Mouse (Mus musculus) heart, embryonic 10.5 days (tissue): ENCODE results near the gene Grb2. TPM values are rescaled to one million over a fixed set of nuclear protein-coding genes. Genes with fewer than 3 reads are reported as not detected.
A peak's percentile ranks its signal among the peaks of the same experiment; 100 is the strongest.

Source experiments
- DNase-seq: peaks from one replicate; pipeline ENCODE4 v3.0.0-alpha.2; 2017; ENCODE audit warnings: low spot score
- H3K27ac ChIP-seq: fragments of 300-500 bp; sonication (generic); 2 replicates; pipeline ENCODE4 v1.5.1; 2016; ENCODE audit warnings: mild to moderate bottlenecking
- H3K27me3 ChIP-seq: fragments of 300-500 bp; sonication (generic); 2 replicates; pipeline ENCODE4 v1.6.1; 2016; ENCODE audit warnings: mild to moderate bottlenecking; ENCODE audit not compliant: poor library complexity, insufficient read depth, severe bottlenecking
- H3K36me3 ChIP-seq: fragments of 300-500 bp; sonication (generic); 2 replicates; pipeline ENCODE4 v1.6.1; 2016; ENCODE audit warnings: mild to moderate bottlenecking, moderate library complexity
- H3K4me1 ChIP-seq: fragments of 300-500 bp; sonication (generic); 2 replicates; pipeline ENCODE4 v1.6.1; 2016; ENCODE audit warnings: mild to moderate bottlenecking
- H3K4me3 ChIP-seq: fragments of 300-500 bp; sonication (generic); 2 replicates; pipeline ENCODE4 v1.5.1; 2016; ENCODE audit warnings: mild to moderate bottlenecking, moderate library complexity
- H3K9me3 ChIP-seq: fragments of 300-500 bp; sonication (generic); 2 replicates; pipeline ENCODE4 v1.6.1; 2016; ENCODE audit warnings: mild to moderate bottlenecking, moderate library complexity
- WGBS: fragments of 180-500 bp; shearing (Covaris S2); methylation state at CpG from one replicate; pipeline ENCODE4 v1.1.7; 2016; 5-methylcytosine and 5-hydroxymethylcytosine counted together
- polyA plus RNA-seq: library from polyadenylated mRNA; unstranded; fragments of >200 nt; fragmentation: Nextera tagmentation; extraction: Ambion mirVana; gene quantifications from 2 replicates; pipeline ENCODE4 v1.2.1, GENCODE M21; 2016

The Grb2 gene
- polyA plus RNA-seq, 1 experiment from 2014 or later = 107 TPM

DNA sequence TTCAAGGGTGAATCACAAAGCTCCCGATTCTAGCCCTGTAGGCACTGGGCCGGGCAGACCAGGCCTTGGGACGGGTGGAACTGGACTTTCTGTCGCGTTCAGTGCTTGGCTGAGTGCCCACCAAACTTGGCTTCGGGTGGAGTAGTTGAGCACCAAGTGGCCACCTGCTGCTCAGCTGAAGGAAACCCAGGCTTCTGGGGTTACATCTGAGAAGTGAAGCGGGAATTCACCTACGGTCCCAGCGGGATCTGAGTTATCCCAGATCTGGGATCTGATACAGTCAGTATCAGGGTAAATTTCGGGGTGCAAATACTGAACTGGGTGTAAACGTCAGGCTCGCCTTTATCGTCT is 96.4 kb downstream of the Grb2 start:
- WGBS = 3% methylated on average over 13 of the region's 13 CpGs
- H3K4me1 ChIP-seq = peaks cover 32% of the 10 kb centered on the region
- peaks cover 53% of the 10 kb centered on the region for H3K36me3 ChIP-seq
- no peaks in the 10 kb centered on the region for H3K27me3 ChIP-seq
- no peaks in the 10 kb centered on the region for H3K9me3 ChIP-seq
- peak overlapping the region; percentile 93 for H3K27ac ChIP-seq
- no peak for DNase-seq
- peak overlapping the region; percentile 76 for H3K4me3 ChIP-seq

DNA sequence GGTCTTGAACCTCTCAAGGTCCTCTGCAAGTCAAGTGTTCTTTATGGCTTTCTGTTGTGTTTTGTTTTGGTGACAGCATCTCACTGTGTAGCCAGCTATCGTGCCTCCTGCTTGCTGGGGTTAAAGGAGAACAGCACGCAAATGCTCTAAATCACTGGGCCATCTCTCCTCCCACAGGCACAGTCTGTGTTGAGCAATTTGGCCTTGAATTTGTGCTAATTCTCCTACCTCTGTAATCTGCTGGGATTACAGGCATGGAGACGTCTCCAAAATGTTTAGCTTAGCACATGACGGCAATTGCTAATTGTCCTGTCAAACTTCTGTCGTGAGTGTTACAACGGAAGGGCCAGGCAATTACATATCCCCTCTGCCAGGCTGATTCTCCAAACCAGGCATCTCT is 97.2 kb downstream of the Grb2 start:
- Histone ChIP-seq H3K4me3 (peak overlapping the region; percentile 76; the same call in 1 of the 2 replicates), H3K36me3 (peaks cover 55% of the 10 kb centered on the region), H3K4me1 (peaks cover 29% of the 10 kb centered on the region), H3K27me3 (no peaks in the 10 kb centered on the region), H3K27ac (no peak overlapping the region), H3K9me3 (no peaks in the 10 kb centered on the region)
- no peak for DNase-seq
- 74% methylated on average over 6 of the region's 6 CpGs for WGBS

DNA sequence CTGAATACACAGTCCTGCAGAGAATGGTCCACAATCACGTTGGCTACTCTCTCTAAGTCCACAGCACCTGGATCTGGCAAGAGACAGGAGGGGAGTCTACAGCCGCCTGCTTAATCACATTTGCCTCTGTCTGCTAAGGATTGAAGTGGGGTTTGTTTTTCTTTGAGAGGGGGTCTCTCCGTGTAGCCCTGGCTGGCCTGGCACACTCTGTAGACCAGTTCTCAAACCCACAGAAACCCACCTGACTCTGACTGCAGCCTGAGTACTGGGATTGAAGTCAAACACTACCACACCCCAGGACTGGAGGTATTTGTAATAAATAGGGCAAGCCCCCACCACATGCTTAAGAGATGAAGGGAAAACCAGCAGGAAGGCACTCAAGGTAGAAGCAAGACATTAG is 98.8 kb downstream of the Grb2 start:
- 61% methylated on average over 3 of the region's 3 CpGs for WGBS
- Histone ChIP-seq H3K4me1 (peaks cover 32% of the 10 kb centered on the region), H3K36me3 (peaks cover 49% of the 10 kb centered on the region), H3K27me3 (no peaks in the 10 kb centered on the region), H3K27ac (no peak overlapping the region), H3K9me3 (no peaks in the 10 kb centered on the region), H3K4me3 (no peak overlapping the region)
- no peak for DNase-seq

DNA sequence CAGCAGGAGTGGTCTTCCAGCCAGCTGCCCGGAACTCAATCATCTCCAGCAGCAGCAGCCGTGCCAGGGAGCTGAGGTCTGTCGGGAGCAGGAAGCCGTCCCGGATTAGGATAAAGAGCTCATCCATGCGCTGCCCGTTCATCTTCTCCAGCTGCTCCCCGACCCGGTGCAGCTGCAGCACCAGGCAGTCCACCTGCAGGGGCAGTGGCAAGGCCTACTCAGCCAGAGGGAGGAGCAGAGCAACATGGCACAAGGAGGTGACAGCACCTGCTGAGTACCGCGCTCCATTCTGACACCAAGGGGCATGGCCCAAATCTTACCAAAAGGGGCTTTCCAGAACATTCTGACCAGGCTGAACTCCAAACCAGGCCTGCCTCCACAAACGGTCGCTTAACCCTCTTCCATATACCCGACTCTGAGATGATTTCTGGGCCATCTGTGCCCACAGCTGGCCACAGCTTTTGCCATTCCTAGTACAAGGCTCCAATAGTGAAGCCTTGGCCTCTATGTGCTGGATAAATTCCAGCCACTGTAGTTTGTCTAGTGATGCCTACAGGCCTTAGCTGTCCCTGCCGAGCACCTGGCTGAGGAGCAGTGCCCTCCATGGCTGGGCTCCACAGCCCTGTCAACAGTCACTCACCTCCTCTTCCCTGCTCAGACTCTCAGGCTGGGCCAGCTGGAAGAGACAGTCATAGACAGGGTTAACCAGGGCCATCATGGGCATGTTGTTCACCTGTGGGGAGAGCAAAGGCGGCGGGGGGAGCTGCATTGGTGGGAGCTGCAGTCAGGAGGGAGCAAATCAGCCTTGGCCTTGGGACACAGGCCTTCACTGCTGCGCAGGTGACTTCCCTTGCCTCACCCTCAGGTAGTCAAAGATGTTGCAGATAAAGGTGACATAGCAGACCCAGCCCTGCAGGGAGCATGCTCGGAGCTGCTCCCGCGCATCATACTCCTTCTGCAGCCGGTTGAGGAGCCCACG is 99.7 kb downstream of the Grb2 start:
- 79% methylated on average over 23 of the region's 23 CpGs for WGBS
- no peak overlapping the region for H3K27ac ChIP-seq
- no peaks in the 10 kb centered on the region for H3K27me3 ChIP-seq
- H3K4me3 ChIP-seq = no peak overlapping the region
- no peak for DNase-seq
- peaks cover 26% of the 10 kb centered on the region for H3K4me1 ChIP-seq
- peaks cover 46% of the 10 kb centered on the region for H3K36me3 ChIP-seq
- H3K9me3 ChIP-seq = no peaks in the 10 kb centered on the region

DNA sequence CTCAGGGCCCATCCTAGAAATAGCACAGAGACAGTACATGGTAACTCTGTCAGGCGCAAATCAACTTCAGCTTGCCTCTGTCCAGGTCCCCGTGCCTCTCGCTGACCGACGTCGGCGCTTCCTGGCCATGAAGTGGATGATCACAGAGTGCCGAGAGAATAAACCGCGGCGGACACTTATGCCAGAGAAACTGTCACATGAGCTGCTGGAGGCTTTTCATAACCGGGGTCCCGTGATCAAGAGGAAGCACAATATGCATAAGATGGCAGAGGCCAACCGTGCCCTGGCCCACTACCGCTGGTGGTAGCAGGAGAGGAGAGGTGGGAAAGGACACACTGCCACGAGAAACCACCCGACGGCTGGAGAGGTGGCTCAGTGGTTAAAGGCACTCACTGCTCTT is 101.7 kb downstream of the Grb2 start:
- H3K9me3 ChIP-seq = no peaks in the 10 kb centered on the region
- DNase-seq = no peak
- H3K36me3 ChIP-seq = peaks cover 46% of the 10 kb centered on the region
- 96% methylated on average over 18 of the region's 18 CpGs for WGBS
- no peaks in the 10 kb centered on the region for H3K27me3 ChIP-seq
- H3K27ac ChIP-seq = no peak overlapping the region
- peaks cover 30% of the 10 kb centered on the region for H3K4me1 ChIP-seq
- H3K4me3 ChIP-seq = no peak overlapping the region

DNA sequence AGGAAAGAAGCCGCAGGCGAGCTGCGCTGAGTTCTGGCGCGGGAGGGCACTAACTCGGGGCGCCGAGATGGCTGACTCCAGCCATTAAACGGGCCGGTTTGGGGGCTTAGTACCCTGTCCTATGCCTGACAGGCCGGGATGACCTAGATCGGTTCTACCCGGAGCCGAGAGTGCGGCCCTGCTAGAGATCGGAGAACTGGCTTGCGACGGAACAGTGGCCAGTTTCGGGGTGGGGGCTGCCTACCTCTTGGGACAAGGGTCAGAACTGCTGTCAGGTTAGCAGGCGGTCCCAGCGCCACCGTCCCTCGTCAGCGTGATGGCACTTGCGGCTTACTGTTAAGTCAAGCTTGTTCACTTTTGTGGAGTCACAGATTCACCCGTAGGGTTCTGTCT is 104.1 kb downstream of the Grb2 start:
- H3K4me1 ChIP-seq = peaks cover 47% of the 10 kb centered on the region
- no peak for DNase-seq
- peaks cover 46% of the 10 kb centered on the region for H3K36me3 ChIP-seq
- WGBS = under 1% methylated on average over 26 of the region's 26 CpGs
- no peaks in the 10 kb centered on the region for H3K27me3 ChIP-seq
- no peaks in the 10 kb centered on the region for H3K9me3 ChIP-seq
- peak overlapping the region; percentile 99 for H3K27ac ChIP-seq
- H3K4me3 ChIP-seq = peak overlapping the region; percentile 87

DNA sequence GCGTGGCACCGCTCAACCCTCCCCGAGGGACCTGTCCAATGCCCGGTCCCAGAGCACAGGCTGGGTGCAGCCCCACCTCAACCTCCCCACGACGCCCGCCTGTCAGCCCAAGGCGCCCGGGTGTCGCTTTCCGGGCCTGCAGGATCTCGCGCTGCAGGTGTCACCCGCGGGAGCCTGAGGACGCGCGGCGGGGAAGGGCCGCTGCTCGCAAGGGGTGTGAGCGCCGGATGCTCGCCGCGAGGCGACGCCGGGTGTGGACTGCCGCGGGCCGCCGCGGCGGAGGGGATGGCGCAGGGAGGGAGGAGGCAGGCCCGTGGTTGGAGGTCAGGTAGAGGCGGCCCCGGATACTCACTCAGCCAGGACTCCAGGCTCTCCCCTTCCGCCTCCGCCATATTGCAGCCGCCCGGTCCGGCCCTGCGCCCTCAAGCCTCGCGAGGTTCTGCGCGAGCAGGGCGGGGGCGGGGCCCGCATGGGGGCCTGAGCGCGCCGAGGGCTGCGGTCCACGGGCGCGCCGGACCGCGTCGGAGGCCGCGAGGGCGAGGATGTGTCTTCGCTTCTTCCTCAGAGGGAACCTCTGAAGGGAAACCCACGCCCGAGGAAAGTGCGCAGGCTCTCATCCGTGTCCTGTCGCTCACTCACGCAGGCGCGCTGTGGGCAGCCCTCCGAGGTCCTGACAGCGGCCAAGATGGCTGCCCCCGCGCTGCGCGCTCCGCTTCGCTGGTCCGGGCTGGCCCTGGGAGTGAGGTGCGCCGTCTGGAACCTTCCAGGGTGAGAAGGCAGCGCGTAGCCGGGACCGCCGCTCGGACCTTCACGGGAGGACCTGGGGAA is 104.7 kb downstream of the Grb2 start, which contains the start of the genes Mrps7 and Gga3:
TSS of gene Mrps7 (plus strand) at position 450 of the 828 bp plus-strand sequence.
TSS of gene Gga3 (minus strand) at position 576 of the 828 bp plus-strand sequence.
- DNase-seq = peak; percentile 93
- Histone ChIP-seq H3K27ac (peak within 1 kb of the TSS; percentile 99), H3K9me3 (no peaks in the 10 kb centered on the region), H3K27me3 (no peaks in the 10 kb centered on the region), H3K36me3 (peaks cover 44% of the 10 kb centered on the region), H3K4me3 (peak within 1 kb of the TSS; percentile 87), H3K4me1 (peaks cover 47% of the 10 kb centered on the region)
- under 1% methylated on average over 93 of the region's 93 CpGs for WGBS

DNA sequence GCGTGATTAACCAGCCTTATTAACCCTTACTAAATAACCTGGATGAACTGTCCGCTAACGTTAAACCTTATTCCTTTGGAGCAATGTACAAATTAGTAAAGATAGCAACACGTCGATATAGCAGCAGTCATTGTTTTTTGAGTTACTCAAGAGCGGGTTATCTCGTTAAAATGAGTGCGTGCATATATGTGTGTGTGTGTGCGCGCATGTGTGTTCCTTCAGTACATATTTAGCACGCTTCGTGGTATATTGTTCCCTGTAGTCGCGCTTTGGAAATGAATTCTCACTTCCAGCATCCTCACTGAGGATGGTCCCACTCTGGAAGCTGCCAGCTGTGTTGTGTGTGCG is 105.3 kb downstream of the Grb2 start:
- H3K4me3 ChIP-seq = peak overlapping the region; percentile 87
- 5% methylated on average over 15 of the region's 15 CpGs for WGBS
- no peaks in the 10 kb centered on the region for H3K9me3 ChIP-seq
- H3K4me1 ChIP-seq = peaks cover 47% of the 10 kb centered on the region
- H3K36me3 ChIP-seq = peaks cover 41% of the 10 kb centered on the region
- H3K27ac ChIP-seq = peak overlapping the region; percentile 99
- no peaks in the 10 kb centered on the region for H3K27me3 ChIP-seq
- no peak for DNase-seq

DNA sequence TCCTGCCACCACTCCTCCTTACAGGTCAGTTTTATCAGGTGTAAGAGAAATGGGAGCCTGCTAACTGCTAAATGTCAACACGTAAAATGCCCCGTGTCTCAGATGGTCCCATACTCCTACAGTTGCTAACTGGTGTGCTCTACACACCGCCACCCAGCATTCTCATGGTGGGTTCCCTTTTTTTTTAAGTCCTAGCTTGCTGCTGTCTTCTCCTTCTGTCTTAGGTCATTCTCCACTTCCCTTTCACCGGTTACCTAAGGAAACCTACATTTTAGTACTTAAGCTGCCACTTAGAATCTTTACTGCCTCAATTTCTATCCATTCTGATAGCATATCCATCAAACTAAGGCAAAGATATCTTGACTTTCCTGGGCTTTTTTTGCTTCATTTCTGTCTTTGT is 107.2 kb downstream of the Grb2 start:
- Histone ChIP-seq H3K9me3 (no peaks in the 10 kb centered on the region), H3K27ac (no peak overlapping the region), H3K4me3 (peak overlapping the region; percentile 12), H3K27me3 (no peaks in the 10 kb centered on the region), H3K4me1 (peaks cover 47% of the 10 kb centered on the region), H3K36me3 (peaks cover 39% of the 10 kb centered on the region)
- no peak for DNase-seq
- WGBS = 74% methylated on average over 4 of the region's 4 CpGs

DNA sequence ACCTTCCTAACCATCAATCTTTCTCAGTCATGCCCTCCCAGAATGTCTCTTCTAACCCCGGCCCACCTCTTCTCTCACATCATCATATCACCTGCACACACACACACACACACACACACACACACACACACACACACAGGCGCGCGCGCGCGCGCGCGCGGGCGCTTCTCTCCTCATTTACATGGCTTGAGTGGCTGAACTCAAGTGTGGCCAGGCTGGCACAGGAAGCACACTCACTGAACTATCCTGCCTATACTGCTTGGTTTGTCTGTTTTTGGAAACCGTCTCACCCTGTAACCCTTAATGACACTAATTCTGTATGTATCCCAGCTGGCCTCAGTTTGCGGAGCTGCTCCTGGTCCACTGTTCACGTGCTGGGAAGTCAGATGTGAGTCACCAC is 107.7 kb downstream of the Grb2 start:
- Histone ChIP-seq H3K4me3 (peak overlapping the region; percentile 12), H3K36me3 (peaks cover 39% of the 10 kb centered on the region), H3K4me1 (peaks cover 47% of the 10 kb centered on the region), H3K27me3 (no peaks in the 10 kb centered on the region), H3K27ac (no peak overlapping the region), H3K9me3 (no peaks in the 10 kb centered on the region)
- no peak for DNase-seq
- 92% methylated on average over 15 of the region's 15 CpGs for WGBS

DNA sequence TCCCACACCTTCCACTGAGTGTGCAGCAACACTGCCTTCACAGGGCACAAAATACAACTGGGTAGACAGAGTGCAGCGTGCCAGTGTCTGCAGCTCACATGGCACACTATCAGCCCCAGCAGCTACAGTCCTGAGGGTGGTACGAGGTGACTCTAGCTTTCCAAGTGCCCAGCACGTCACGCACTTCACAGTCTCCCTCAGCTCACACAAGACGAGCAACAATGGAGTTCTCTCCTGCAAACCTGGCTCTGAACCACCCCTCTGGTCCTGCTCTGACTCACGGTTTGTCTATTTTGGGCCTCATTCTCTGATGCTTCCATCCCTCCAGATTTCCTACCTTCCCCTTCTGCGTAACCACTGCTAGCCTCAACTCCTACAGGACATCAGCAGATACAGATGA is 108.7 kb downstream of the Grb2 start:
- no peaks in the 10 kb centered on the region for H3K27me3 ChIP-seq
- no peak overlapping the region for H3K4me3 ChIP-seq
- H3K36me3 ChIP-seq = peaks cover 43% of the 10 kb centered on the region
- no peak overlapping the region for H3K27ac ChIP-seq
- no peaks in the 10 kb centered on the region for H3K9me3 ChIP-seq
- 86% methylated on average over 7 of the region's 7 CpGs for WGBS
- no peak for DNase-seq
- peaks cover 37% of the 10 kb centered on the region for H3K4me1 ChIP-seq

DNA sequence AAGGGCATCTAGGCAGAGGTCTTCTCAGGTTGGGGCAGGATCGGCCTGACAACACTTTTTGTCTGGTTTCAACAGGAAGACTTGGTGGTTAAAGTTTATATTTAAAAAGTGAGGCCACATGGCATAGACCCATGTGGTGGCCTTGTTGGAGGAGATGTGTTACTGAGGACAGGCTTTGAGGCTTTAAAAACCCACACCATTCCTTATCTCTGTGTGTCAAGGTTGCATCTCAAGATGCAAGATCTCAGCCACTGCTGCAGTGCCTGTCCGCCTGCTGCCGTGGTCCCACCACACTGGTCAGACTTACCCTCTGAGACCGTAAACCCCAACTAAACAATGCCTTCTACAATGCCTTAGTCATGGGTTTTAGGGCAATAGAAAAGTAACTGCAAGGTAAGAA is 110.1 kb downstream of the Grb2 start:
- no peak overlapping the region for H3K4me3 ChIP-seq
- no peak for DNase-seq
- H3K27ac ChIP-seq = no peak overlapping the region
- H3K4me1 ChIP-seq = peaks cover 35% of the 10 kb centered on the region
- WGBS = 94% methylated on average over 4 of the region's 4 CpGs
- peaks cover 57% of the 10 kb centered on the region for H3K36me3 ChIP-seq
- no peaks in the 10 kb centered on the region for H3K9me3 ChIP-seq
- no peaks in the 10 kb centered on the region for H3K27me3 ChIP-seq

DNA sequence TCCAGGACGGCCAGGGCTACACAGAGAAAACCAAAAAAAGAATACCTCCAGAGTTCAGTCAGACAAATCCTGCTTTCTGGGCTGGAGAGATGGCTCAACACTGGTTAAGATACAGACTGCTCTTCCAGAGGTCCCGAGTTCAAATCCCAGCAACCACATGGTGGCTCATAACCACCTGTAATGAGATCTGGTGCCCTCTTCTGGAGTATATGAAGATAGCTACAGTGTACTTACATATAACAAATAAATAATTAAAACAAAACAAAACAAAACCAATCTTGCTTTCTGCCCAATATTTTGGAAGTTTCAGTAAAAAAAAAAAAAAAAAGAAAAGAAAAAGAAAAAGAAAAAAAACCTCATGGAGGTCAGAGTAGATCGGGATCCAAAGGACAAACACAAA is 113.2 kb downstream of the Grb2 start:
- DNase-seq = no peak
- no peaks in the 10 kb centered on the region for H3K27me3 ChIP-seq
- WGBS = 96% methylated on average over 3 of the region's 3 CpGs
- no peak overlapping the region for H3K27ac ChIP-seq
- H3K36me3 ChIP-seq = peaks cover 81% of the 10 kb centered on the region
- peaks cover 7% of the 10 kb centered on the region; the same call in 1 of the 2 replicates for H3K4me1 ChIP-seq
- no peak overlapping the region for H3K4me3 ChIP-seq
- H3K9me3 ChIP-seq = no peaks in the 10 kb centered on the region
